Mouse (Mus musculus): ENCODE results near the gene Rilp. TPM values are rescaled to one million over a fixed set of nuclear protein-coding genes. Genes with fewer than 3 reads are reported as not detected.
"Not testable (repeated sequence)": the region's sequence is repeated elsewhere in the genome, so short reads cannot be mapped to it uniquely, and the experiment has no call there.

Rilp gene
- polyA plus RNA-seq, 1 experiment from 2014 or later: 1.6 TPM

DNA sequence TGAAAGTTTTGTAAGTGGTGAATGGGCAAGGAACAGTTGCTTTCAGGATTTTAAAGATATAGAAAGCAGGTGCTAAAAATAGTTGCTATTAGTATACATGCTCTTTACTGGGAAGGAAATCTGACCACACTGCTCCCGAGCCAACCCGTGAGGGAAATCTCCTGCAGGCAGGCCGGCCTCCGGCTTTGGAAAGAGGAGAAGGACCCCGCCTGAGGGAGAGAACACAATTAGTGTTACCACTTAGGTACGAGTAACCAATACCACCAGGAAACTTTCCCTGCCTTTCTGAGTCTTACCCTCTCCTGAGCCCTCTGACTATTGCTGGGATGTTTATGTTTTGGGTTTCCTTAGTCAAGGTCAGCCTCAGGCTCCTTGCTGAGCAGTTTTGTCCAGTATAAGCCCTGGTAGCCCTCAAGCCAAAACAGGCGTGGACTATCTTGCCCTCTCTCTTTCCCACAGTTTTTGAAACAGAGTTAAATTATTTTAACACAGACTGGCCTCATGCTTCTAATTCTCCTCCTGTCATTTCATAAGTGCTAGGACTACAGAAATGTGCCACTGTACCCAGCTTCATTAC is 43.1 kb downstream of the Rilp start:
- Histone ChIP-seq H3K4me1 (replicated peaks) (peaks cover 19% of the 10 kb centered on the region), H3K9ac (no peak overlapping the region), H3K27me3 (replicated peaks) (no peaks in the 10 kb centered on the region), H3K36me3 (no peaks in the 10 kb centered on the region), H3K9me3 (no peaks in the 10 kb centered on the region), H3K4me3 (replicated peaks) (no peak overlapping the region), H3K27ac (no peak overlapping the region), H3K4me2 (replicated peaks) (no peak overlapping the region)
- WGBS: 61% methylated on average over 7 of the region's 7 CpGs
- ATAC-seq: no peak

GRCm38 (mm10) chr11:75556006-75556405 is 46.1 kb downstream of the Rilp start:
- H3K9me3 ChIP-seq; H3K4me1 ChIP-seq (replicated peaks); H3K4me2 ChIP-seq (replicated peaks); H3K27ac ChIP-seq; ATAC-seq; H3K27me3 ChIP-seq (replicated peaks); H3K4me3 ChIP-seq (replicated peaks); H3K36me3 ChIP-seq; H3K9ac ChIP-seq: not testable (repeated sequence)
- WGBS: 94% methylated on average over 6 of the region's 6 CpGs

- H3K4me3 ChIP-seq (replicated peaks): no peak overlapping the region
- H3K4me1 ChIP-seq (replicated peaks): peaks cover 12% of the 10 kb centered on the region
- H3K9me3 ChIP-seq: no peaks in the 10 kb centered on the region
- no peak overlapping the region for H3K27ac ChIP-seq
- no peaks in the 10 kb centered on the region for H3K27me3 ChIP-seq (replicated peaks)
- WGBS: 84% methylated on average over 6 of the region's 6 CpGs
- H3K36me3 ChIP-seq: no peaks in the 10 kb centered on the region
- no peak for ATAC-seq
- H3K4me2 ChIP-seq (replicated peaks): no peak overlapping the region
- H3K9ac ChIP-seq: no peak overlapping the region
Measured at GRCm38 (mm10) chr11:75557142-75557541, 47.2 kb downstream of the Rilp start.

DNA sequence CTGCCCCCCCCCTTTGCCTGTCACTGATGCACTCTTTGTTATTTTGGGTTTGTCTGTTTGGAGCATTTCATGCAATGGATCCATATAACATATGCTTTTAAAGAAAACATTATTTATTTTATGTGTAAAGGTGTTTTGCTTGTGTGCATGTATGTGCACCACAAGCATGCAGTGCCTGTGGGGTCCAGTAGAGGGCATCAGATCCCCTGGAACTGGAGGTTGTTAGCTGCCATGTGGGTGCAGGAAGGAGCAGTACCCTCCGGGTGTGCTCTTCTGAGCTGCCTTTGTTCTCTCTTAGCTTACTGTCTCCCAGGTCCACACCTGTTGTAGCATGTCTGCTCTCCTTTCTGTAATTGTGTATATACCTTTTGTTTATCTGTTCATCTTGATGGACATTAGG is 48.2 kb downstream of the Rilp start:
- H3K4me1 ChIP-seq (replicated peaks): peaks cover 10% of the 10 kb centered on the region
- H3K36me3 ChIP-seq: no peaks in the 10 kb centered on the region
- WGBS: 100% methylated on average over 1 of the region's 1 CpGs
- no peak for ATAC-seq
- no peak overlapping the region for H3K9ac ChIP-seq
- H3K4me2 ChIP-seq (replicated peaks): no peak overlapping the region
- H3K9me3 ChIP-seq: no peaks in the 10 kb centered on the region
- H3K4me3 ChIP-seq (replicated peaks): no peak overlapping the region
- H3K27ac ChIP-seq: no peak overlapping the region
- H3K27me3 ChIP-seq (replicated peaks): no peaks in the 10 kb centered on the region

DNA sequence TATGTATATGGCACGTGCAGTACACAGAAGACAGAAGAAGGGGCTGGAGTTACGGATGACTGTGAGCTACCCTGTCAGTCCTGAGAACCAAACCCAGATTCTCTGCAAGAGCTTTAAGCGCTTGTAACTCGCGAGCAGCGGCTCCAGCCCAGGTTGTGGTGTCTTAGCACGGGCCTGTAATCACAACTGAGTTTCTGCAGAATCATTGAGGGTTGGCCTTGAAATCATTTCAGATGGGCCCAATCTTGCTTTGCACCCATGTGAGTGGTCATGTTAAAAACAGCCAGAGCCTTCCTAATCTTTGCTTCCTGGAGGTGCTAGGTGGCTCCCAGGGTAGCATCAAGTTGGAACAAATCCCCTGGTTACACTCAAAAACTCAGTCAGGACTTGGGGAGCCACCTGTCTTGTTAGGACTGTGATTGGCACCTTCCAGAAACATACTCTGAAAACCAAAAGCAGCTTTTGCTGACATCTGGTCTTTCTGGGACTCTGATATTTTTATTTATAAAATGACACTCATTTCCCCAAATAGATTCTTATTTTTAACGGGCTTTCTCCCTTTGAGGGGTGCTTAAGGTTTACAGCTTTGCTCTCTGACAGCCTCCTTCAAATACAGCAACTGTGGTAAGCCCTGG is 50.1 kb downstream of the Rilp start:
- Histone ChIP-seq H3K4me2 (replicated peaks) (no peak overlapping the region), H3K9ac (no peak overlapping the region), H3K36me3 (no peaks in the 10 kb centered on the region), H3K27me3 (replicated peaks) (no peaks in the 10 kb centered on the region), H3K27ac (peak overlapping the region; percentile 79), H3K9me3 (no peaks in the 10 kb centered on the region), H3K4me1 (replicated peaks) (peaks cover 22% of the 10 kb centered on the region), H3K4me3 (replicated peaks) (no peak overlapping the region)
- ATAC-seq: no peak
- WGBS: 85% methylated on average over 8 of the region's 8 CpGs

GRCm38 (mm10) chr11:75560530-75561409 is 50.9 kb downstream of the Rilp start:
- 50% methylated on average over 14 of the region's 14 CpGs for WGBS
- H3K9ac ChIP-seq: no peak overlapping the region
- no peak overlapping the region for H3K4me2 ChIP-seq (replicated peaks)
- no peaks in the 10 kb centered on the region for H3K9me3 ChIP-seq
- H3K27me3 ChIP-seq (replicated peaks): no peaks in the 10 kb centered on the region
- no peak overlapping the region for H3K4me3 ChIP-seq (replicated peaks)
- ATAC-seq: peak; percentile 92
- H3K4me1 ChIP-seq (replicated peaks): peaks cover 22% of the 10 kb centered on the region
- H3K27ac ChIP-seq: peak overlapping the region; percentile 79
- no peaks in the 10 kb centered on the region for H3K36me3 ChIP-seq

GRCm38 (mm10) chr11:75561410-75561791 is 51.5 kb downstream of the Rilp start:
- no peak overlapping the region for H3K4me3 ChIP-seq (replicated peaks)
- H3K36me3 ChIP-seq: no peaks in the 10 kb centered on the region
- peak; percentile 19 for ATAC-seq
- peaks cover 28% of the 10 kb centered on the region for H3K4me1 ChIP-seq (replicated peaks)
- no peaks in the 10 kb centered on the region for H3K27me3 ChIP-seq (replicated peaks)
- WGBS: 76% methylated on average over 5 of the region's 5 CpGs
- H3K4me2 ChIP-seq (replicated peaks): no peak overlapping the region
- H3K27ac ChIP-seq: peak overlapping the region; percentile 45
- H3K9me3 ChIP-seq: no peaks in the 10 kb centered on the region
- no peak overlapping the region for H3K9ac ChIP-seq

MicroRNAs within 50 kb of the gene (microRNA counts, 519-probe panel; counts per million panel counts)
- microRNA mmu-miR-22: 3,747 counts per million, percentile 91 among the panel's probes with 10 or more counts

Other genes with a start within 250 kb of the Rilp start
- 86.2 and 100 TPM in 2 replicates for gene Rpa1, start 161.8 kb upstream of the Rilp start, polyA plus RNA-seq (2015; fragmentation: Nextera tagmentation; extraction: Ambion mirVana)
- 9.2 and 9.3 TPM in 2 replicates for gene Smyd4, start 161.7 kb upstream of the Rilp start, polyA plus RNA-seq (2015; fragmentation: Nextera tagmentation; extraction: Ambion mirVana)
- 41.1 and 48.0 TPM in 2 replicates for gene Serpinf1, start 87.4 kb upstream of the Rilp start, polyA plus RNA-seq (2015; fragmentation: Nextera tagmentation; extraction: Ambion mirVana)
- gene Serpinf2, start 70.5 kb upstream of the Rilp start, polyA plus RNA-seq (2015; fragmentation: Nextera tagmentation; extraction: Ambion mirVana): 20.4 and 26.4 TPM in 2 replicates
- 6.1 and 7.0 TPM in 2 replicates for gene Wdr81, start 55.4 kb upstream of the Rilp start, polyA plus RNA-seq (2015; fragmentation: Nextera tagmentation; extraction: Ambion mirVana)
- 17.7 and 20.3 TPM in 2 replicates for gene Tlcd2, start 48.4 kb upstream of the Rilp start, polyA plus RNA-seq (2015; fragmentation: Nextera tagmentation; extraction: Ambion mirVana)
- 47.5 and 48.2 TPM in 2 replicates for gene Prpf8, start 23.3 kb upstream of the Rilp start, polyA plus RNA-seq (2015; fragmentation: Nextera tagmentation; extraction: Ambion mirVana)
- gene Scarf1, start 3.4 kb downstream of the Rilp start, polyA plus RNA-seq (2015; fragmentation: Nextera tagmentation; extraction: Ambion mirVana): 5.7 TPM in 2 replicates
- gene Slc43a2, start 21.6 kb downstream of the Rilp start, polyA plus RNA-seq (2015; fragmentation: Nextera tagmentation; extraction: Ambion mirVana): 11.7 and 12.9 TPM in 2 replicates
- 92.3 and 102 TPM in 2 replicates for gene Pitpna, start 78.0 kb downstream of the Rilp start, polyA plus RNA-seq (2015; fragmentation: Nextera tagmentation; extraction: Ambion mirVana)
- gene Inpp5k, start 120.9 kb downstream of the Rilp start, polyA plus RNA-seq (2015; fragmentation: Nextera tagmentation; extraction: Ambion mirVana): 17.6 and 19.4 TPM in 2 replicates
- 48.6 and 50.0 TPM in 2 replicates for gene Myo1c, start 140.4 kb downstream of the Rilp start, polyA plus RNA-seq (2015; fragmentation: Nextera tagmentation; extraction: Ambion mirVana)
- gene Crk, start 169.2 kb downstream of the Rilp start, polyA plus RNA-seq (2015; fragmentation: Nextera tagmentation; extraction: Ambion mirVana): 105 and 109 TPM in 2 replicates
- gene Ywhae, start 222.8 kb downstream of the Rilp start, polyA plus RNA-seq (2015; fragmentation: Nextera tagmentation; extraction: Ambion mirVana): 735 and 846 TPM in 2 replicates

All from intestine, embryonic 15.5 days (tissue).